Mouse (Mus musculus) left cerebral cortex, postnatal 10 days (tissue): ENCODE results near the gene Kif5a. TPM values are rescaled to one million over a fixed set of nuclear protein-coding genes. Genes with fewer than 3 reads are reported as not detected.

Experiments used
- DNase-seq, 2 experiments: peaks; one replicate each; pipeline ENCODE4 v3.0.0; 2021 to 2022; ENCODE audit warnings: low spot score in 2 of 2, mixed read lengths in 1 of 2; ENCODE audit errors: extremely low spot score in 1 of 2
- intact Hi-C: fragments of 180-260 bp; cut with DNase I; formaldehyde crosslinking; loops from one replicate; pipeline ENCODE4 v1.15.1; 2025
- total RNA-seq, 2 experiments: library from RNA; stranded (reverse); gene quantifications; 2 replicates each; pipeline ENCODE4 v1.2.3; 2021

Kif5a gene
- total RNA-seq, 2 experiments from 2014 or later = 468 to 479 TPM

- DNase-seq = peak in 1 of 2 experiments; percentile 35
- intact Hi-C loops = no loop called here
These were observed 5.3 kb upstream of the Kif5a start for GRCm38 (mm10) chr10:127268401-127268800.

GRCm38 (mm10) chr10:127267318-127267717 is 4.2 kb upstream of the Kif5a start:
- intact Hi-C loops = no loop called here
- DNase-seq = no peak

- intact Hi-C loops = no loop called here
- DNase-seq = peak; percentile 97 to 98
These were observed 3.3 kb upstream of the Kif5a start, which contains the start of gene Dctn2 for GRCm38 (mm10) chr10:127266112-127267091. Dctn2 (plus strand) TSS chr10:127266368.

GRCm38 (mm10) chr10:127265727-127266111 is 2.6 kb upstream of the Kif5a start:
- intact Hi-C loops = no loop called here
- DNase-seq = no peak

GRCm38 (mm10) chr10:127264971-127265370 is 1.8 kb upstream of the Kif5a start:
- no peak for DNase-seq
- intact Hi-C loops = no loop called here

- intact Hi-C loops = no loop called here
- peak in 1 of 2 experiments; percentile 33 for DNase-seq
These were observed 1.2 kb upstream of the Kif5a start for GRCm38 (mm10) chr10:127264336-127264735.

GRCm38 (mm10) chr10:127263631-127264030 is 483 bp upstream of the Kif5a start:
- intact Hi-C loops = no loop called here
- DNase-seq = no peak

- DNase-seq = no peak
- intact Hi-C loops = no loop called here
These were observed 1.2 kb downstream of the Kif5a start for GRCm38 (mm10) chr10:127261706-127262547.

GRCm38 (mm10) chr10:127258489-127258888 is 4.7 kb downstream of the Kif5a start:
- DNase-seq = no peak
- intact Hi-C loops = no loop called here

GRCm38 (mm10) chr10:127257790-127258189 is 5.4 kb downstream of the Kif5a start:
- no peak for DNase-seq
- intact Hi-C loops = no loop called here

GRCm38 (mm10) chr10:127255625-127256345 is 7.4 kb downstream of the Kif5a start:
- intact Hi-C loops = no loop called here
- peak in 1 of 2 experiments; percentile 79 for DNase-seq

GRCm38 (mm10) chr10:127250810-127251209 is 12.3 kb downstream of the Kif5a start:
- intact Hi-C loops = no loop called here
- no peak for DNase-seq

GRCm38 (mm10) chr10:127238241-127238824 is 24.8 kb downstream of the Kif5a start:
- intact Hi-C loops = no loop called here
- no peak for DNase-seq

- intact Hi-C loops = no loop called here
- DNase-seq = no peak
These were observed 26.6 kb downstream of the Kif5a start for GRCm38 (mm10) chr10:127236541-127236940.

- intact Hi-C loops = no loop called here
- no peak for DNase-seq
These were observed 30.0 kb downstream of the Kif5a start for GRCm38 (mm10) chr10:127233141-127233540.

GRCm38 (mm10) chr10:127231741-127232140 is 31.4 kb downstream of the Kif5a start:
- intact Hi-C loops = no loop called here

GRCm38 (mm10) chr10:127230693-127231092 is 32.5 kb downstream of the Kif5a start:
- DNase-seq = no peak
- intact Hi-C loops = no loop called here

More at GRCm38 (mm10) chr10:127231741-127232140, 31.4 kb downstream of the Kif5a start:
- DNase-seq = no peak

GRCm38 (mm10) chr10:127228897-127229296 is 34.3 kb downstream of the Kif5a start:
- DNase-seq = peak; percentile 21 to 51
- intact Hi-C loops = loop anchor here (2.0 kb wide), 1 partner anchor 50 kb away; no protein-coding TSS in a partner anchor
